Mouse (Mus musculus): Measurements from ENCODE around the gene Loxl3.

DNA sequence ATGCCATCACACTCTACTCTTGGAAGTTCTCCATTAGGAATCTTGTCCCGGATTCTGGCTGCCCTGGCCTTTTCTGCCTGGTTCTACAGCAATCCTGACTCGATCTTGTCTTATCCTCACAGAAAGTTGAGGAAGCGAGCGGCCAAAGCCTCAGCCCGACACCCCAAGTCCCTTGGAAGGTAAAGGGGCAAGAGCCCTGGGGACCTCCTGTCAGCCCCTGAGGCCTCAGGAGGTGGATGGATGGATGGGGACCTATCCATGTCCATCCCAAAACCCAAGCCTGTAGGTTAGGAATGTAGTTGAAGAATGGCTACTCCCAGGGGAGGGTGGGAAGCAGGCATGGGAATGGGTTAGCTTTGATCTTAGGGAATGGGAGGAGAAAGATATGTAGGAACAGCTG, 10.0 kb downstream of the Loxl3 start:
- TF ChIP-seq CTCF (IDR thresholded peaks at IDR 0.05; ENCODE audit: extremely low read depth, insufficient read depth, insufficient read length, insufficient replicate concordance) (no peak), POLR2A (IDR thresholded peaks at IDR 0.05; ENCODE audit: low read depth, low read length) (no peak)
